Mouse (Mus musculus) liver, embryonic 16.5 days (tissue): ENCODE measurements around the gene Gsg1l. TPM values are rescaled to one million over a fixed set of nuclear protein-coding genes. Genes with fewer than 3 reads are reported as not detected.

ENCODE experiments used
- ATAC-seq: fragments of 200-750 bp; cut with Nextera tagmentation; 2 replicates; pipeline ENCODE4 v1.8.0; 2017; ENCODE audit warnings: low read depth, mild to moderate bottlenecking, moderate number of reproducible peaks, moderate library complexity
- H3K27ac ChIP-seq: fragments of 300-500 bp; sonication (generic); 2 replicates; pipeline ENCODE4 v1.5.1; 2014; ENCODE audit warnings: mild to moderate bottlenecking, low read length
- H3K27me3 ChIP-seq: fragments of 300-500 bp; sonication (generic); 2 replicates; pipeline ENCODE4 v1.6.1; 2014; ENCODE audit warnings: low read depth, low read length, mixed read lengths; ENCODE audit not compliant: control insufficient read depth, insufficient read depth
- H3K36me3 ChIP-seq: fragments of 300-500 bp; sonication (generic); 2 replicates; pipeline ENCODE4 v1.6.1; 2014; ENCODE audit warnings: mild to moderate bottlenecking; ENCODE audit not compliant: control insufficient read depth, insufficient read depth
- H3K4me1 ChIP-seq: fragments of 300-500 bp; sonication (generic); 2 replicates; pipeline ENCODE4 v1.6.1; 2014; ENCODE audit warnings: low read depth, low read length, mixed read lengths; ENCODE audit not compliant: control insufficient read depth
- H3K4me2 ChIP-seq: fragments of 300-500 bp; sonication (generic); 2 replicates; pipeline ENCODE4 v1.6.1; 2014; ENCODE audit warnings: low read depth, low read length, mixed read lengths
- H3K4me3 ChIP-seq: fragments of 300-500 bp; sonication (generic); 2 replicates; pipeline ENCODE4 v1.5.1; 2014; ENCODE audit warnings: low read depth, mild to moderate bottlenecking, low read length
- H3K9ac ChIP-seq: fragments of 300-500 bp; sonication (generic); 2 replicates; pipeline ENCODE4 v1.6.1; 2014; ENCODE audit warnings: low read depth, low read length
- H3K9me3 ChIP-seq: fragments of 300-500 bp; sonication (generic); replicated peaks from 2 replicates; pipeline ENCODE4 v1.6.1; 2016; ENCODE audit warnings: low read length; ENCODE audit not compliant: control insufficient read depth
- WGBS: fragments of 180-500 bp; shearing (Covaris S2); extraction: QIAGEN DNeasy Blood & Tissue Kit; methylation state at CpG from one replicate; pipeline ENCODE4 v1.1.7; 2014; ENCODE audit not compliant: insufficient replicate concordance; 5-methylcytosine and 5-hydroxymethylcytosine counted together
- polyA plus RNA-seq: library from polyadenylated mRNA; unstranded; fragments of >200 nt; fragmentation: Nextera tagmentation; extraction: Ambion mirVana; gene quantifications from 2 replicates; pipeline ENCODE4 v1.2.1, GENCODE M21; 2015

Gsg1l gene
- polyA plus RNA-seq, 1 experiment from 2014 or later = 0.02 TPM

- no peak for ATAC-seq
- H3K9ac ChIP-seq = no peak overlapping the region
- no peak overlapping the region for H3K4me2 ChIP-seq
- no peaks in the 10 kb centered on the region; the same call in 1 of the 2 replicates for H3K27me3 ChIP-seq
- H3K4me1 ChIP-seq = no peaks in the 10 kb centered on the region
- H3K4me3 ChIP-seq = no peak overlapping the region
- WGBS = 58% methylated on average over 3 of the region's 3 CpGs
- no peaks in the 10 kb centered on the region for H3K9me3 ChIP-seq
- no peak overlapping the region for H3K27ac ChIP-seq
- no peaks in the 10 kb centered on the region for H3K36me3 ChIP-seq
Observed at GRCm38 (mm10) chr7:125988326-125988725, 93.9 kb downstream of the Gsg1l start.

- no peak for ATAC-seq
- 59% methylated on average over 3 of the region's 3 CpGs for WGBS
- Histone ChIP-seq H3K27me3 (no peaks in the 10 kb centered on the region; the same call in 1 of the 2 replicates), H3K4me1 (no peaks in the 10 kb centered on the region), H3K9me3 (no peaks in the 10 kb centered on the region), H3K27ac (no peak overlapping the region), H3K4me3 (no peak overlapping the region), H3K9ac (no peak overlapping the region), H3K36me3 (no peaks in the 10 kb centered on the region), H3K4me2 (no peak overlapping the region)
Observed at GRCm38 (mm10) chr7:125987117-125987516, 95.1 kb downstream of the Gsg1l start.

- Histone ChIP-seq H3K27ac (no peak overlapping the region), H3K4me1 (no peaks in the 10 kb centered on the region), H3K4me2 (no peak overlapping the region), H3K36me3 (no peaks in the 10 kb centered on the region), H3K9me3 (no peaks in the 10 kb centered on the region), H3K9ac (no peak overlapping the region), H3K27me3 (no peaks in the 10 kb centered on the region; the same call in 1 of the 2 replicates), H3K4me3 (no peak overlapping the region)
- WGBS = 47% methylated on average over 10 of the region's 10 CpGs
- ATAC-seq = no peak
Observed at GRCm38 (mm10) chr7:125985565-125985964, 96.6 kb downstream of the Gsg1l start.

GRCm38 (mm10) chr7:125983902-125984841 is 98.0 kb downstream of the Gsg1l start:
- H3K4me1 ChIP-seq = no peaks in the 10 kb centered on the region
- no peaks in the 10 kb centered on the region for H3K36me3 ChIP-seq
- no peaks in the 10 kb centered on the region for H3K9me3 ChIP-seq
- no peak overlapping the region for H3K27ac ChIP-seq
- H3K4me2 ChIP-seq = no peak overlapping the region
- no peak overlapping the region for H3K9ac ChIP-seq
- H3K4me3 ChIP-seq = no peak overlapping the region
- no peak for ATAC-seq
- H3K27me3 ChIP-seq = no peaks in the 10 kb centered on the region; the same call in 1 of the 2 replicates
- 45% methylated on average over 12 of the region's 12 CpGs for WGBS

- Histone ChIP-seq H3K4me3 (no peak overlapping the region), H3K27ac (no peak overlapping the region), H3K36me3 (no peaks in the 10 kb centered on the region), H3K9me3 (no peaks in the 10 kb centered on the region), H3K4me1 (no peaks in the 10 kb centered on the region), H3K9ac (no peak overlapping the region), H3K4me2 (no peak overlapping the region), H3K27me3 (no peaks in the 10 kb centered on the region; the same call in 1 of the 2 replicates)
- WGBS = 71% methylated on average over 8 of the region's 8 CpGs
- no peak for ATAC-seq
Observed at GRCm38 (mm10) chr7:125979591-125979990, 102.6 kb downstream of the Gsg1l start.

GRCm38 (mm10) chr7:125976695-125977094 is 105.5 kb downstream of the Gsg1l start:
- Histone ChIP-seq H3K4me3 (no peak overlapping the region), H3K27ac (no peak overlapping the region), H3K4me2 (no peak overlapping the region), H3K9me3 (no peaks in the 10 kb centered on the region), H3K27me3 (no peaks in the 10 kb centered on the region), H3K4me1 (no peaks in the 10 kb centered on the region), H3K36me3 (no peaks in the 10 kb centered on the region), H3K9ac (no peak overlapping the region)
- no peak for ATAC-seq
- 73% methylated on average over 9 of the region's 9 CpGs for WGBS

- H3K4me3 ChIP-seq = no peak overlapping the region
- ATAC-seq = no peak
- H3K4me1 ChIP-seq = no peaks in the 10 kb centered on the region
- no peaks in the 10 kb centered on the region for H3K27me3 ChIP-seq
- WGBS = 51% methylated on average over 6 of the region's 6 CpGs
- no peak overlapping the region for H3K27ac ChIP-seq
- no peaks in the 10 kb centered on the region for H3K36me3 ChIP-seq
- no peak overlapping the region for H3K9ac ChIP-seq
- H3K9me3 ChIP-seq = no peaks in the 10 kb centered on the region
- no peak overlapping the region for H3K4me2 ChIP-seq
Observed at GRCm38 (mm10) chr7:125975414-125975813, 106.8 kb downstream of the Gsg1l start.

GRCm38 (mm10) chr7:125973874-125974273 is 108.3 kb downstream of the Gsg1l start:
- ATAC-seq = no peak
- WGBS = 46% methylated on average over 4 of the region's 4 CpGs

GRCm38 (mm10) chr7:125972776-125973175 is 109.4 kb downstream of the Gsg1l start:
- Histone ChIP-seq H3K4me2 (no peak overlapping the region), H3K27me3 (no peaks in the 10 kb centered on the region), H3K4me1 (no peaks in the 10 kb centered on the region), H3K36me3 (no peaks in the 10 kb centered on the region), H3K4me3 (no peak overlapping the region), H3K9ac (no peak overlapping the region), H3K9me3 (no peaks in the 10 kb centered on the region), H3K27ac (no peak overlapping the region)
- WGBS = 59% methylated on average over 6 of the region's 6 CpGs
- ATAC-seq = no peak

More at GRCm38 (mm10) chr7:125973874-125974273, 108.3 kb downstream of the Gsg1l start:
- no peak overlapping the region for H3K9ac ChIP-seq
- H3K9me3 ChIP-seq = no peaks in the 10 kb centered on the region
- no peaks in the 10 kb centered on the region for H3K4me1 ChIP-seq
- no peak overlapping the region for H3K4me2 ChIP-seq
- H3K36me3 ChIP-seq = no peaks in the 10 kb centered on the region
- H3K4me3 ChIP-seq = no peak overlapping the region
- H3K27me3 ChIP-seq = no peaks in the 10 kb centered on the region
- H3K27ac ChIP-seq = no peak overlapping the region
